Mouse (Mus musculus): ENCODE results near the gene Insl3. TPM values are rescaled to one million over a fixed set of nuclear protein-coding genes. Genes with fewer than 3 reads are reported as not detected.

The Insl3 gene
- polyA plus RNA-seq, 1 experiment from 2014 or later: 1.3 TPM

- H3K27ac ChIP-seq (ENCODE audit: low read depth): no peak overlapping the region
- H3K9ac ChIP-seq (replicated peaks): no peak overlapping the region
- no peak for TF ChIP-seq EP300 (IDR thresholded peaks at IDR 0.05; ENCODE audit: low read depth)
- TF ChIP-seq CTCF (IDR thresholded peaks at IDR 0.05; ENCODE audit: low read depth): no peak
- peaks cover 33% of the 10 kb centered on the region for H3K4me1 ChIP-seq (ENCODE audit: insufficient read depth)
- DNase-seq: no peak
- H3K36me3 ChIP-seq (replicated peaks; ENCODE audit: insufficient read depth, low read length): no peaks in the 10 kb centered on the region
- H3K27me3 ChIP-seq (ENCODE audit: insufficient read depth, low read length): peaks cover 18% of the 10 kb centered on the region; the same call in 1 of the 2 replicates
- no peak overlapping the region for H3K4me3 ChIP-seq (ENCODE audit: low read depth, low read length)
- ATAC-seq: no peak
- H3K9me3 ChIP-seq (ENCODE audit: low read length): no peaks in the 10 kb centered on the region
- WGBS (ENCODE audit: insufficient replicate concordance): 45% methylated on average over 2 of the region's 2 CpGs
- H3K4me2 ChIP-seq (ENCODE audit: low read depth, low read length): no peak overlapping the region
These were observed 14.9 kb upstream of the Insl3 start for GRCm38 (mm10) chr8:71674071-71674470.

DNA sequence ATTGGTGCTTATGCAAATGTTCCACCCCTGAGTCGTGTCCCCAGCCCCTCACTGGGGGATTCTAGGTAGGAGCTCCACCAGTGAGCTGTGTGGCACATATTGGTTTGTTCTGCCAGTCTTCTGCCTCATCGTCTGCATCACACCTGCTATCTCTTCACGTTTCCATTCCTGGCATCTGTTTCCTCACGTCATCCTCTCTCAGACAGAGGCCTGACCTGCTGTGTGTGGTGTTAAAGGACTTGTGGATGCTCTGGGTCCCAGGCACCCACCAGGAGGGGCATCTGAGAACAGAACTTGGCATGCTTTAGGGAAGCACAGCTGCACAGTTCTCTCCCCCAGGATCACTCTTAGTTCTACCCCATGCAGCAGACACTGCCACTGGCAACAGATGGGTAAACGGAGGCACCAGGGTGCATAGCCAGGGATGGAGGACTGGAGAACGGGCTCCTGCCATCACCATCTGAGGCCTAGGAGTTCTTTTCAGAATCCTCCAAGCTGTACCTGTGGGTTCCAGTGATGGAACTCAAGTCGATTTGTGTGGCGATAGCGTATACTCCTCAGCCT is 13.5 kb upstream of the Insl3 start:
- no peak for DNase-seq
- H3K9ac ChIP-seq (replicated peaks): peak overlapping the region; percentile 84
- peak overlapping the region; percentile 81; the same call in 1 of the 2 replicates for H3K4me3 ChIP-seq (ENCODE audit: low read depth, low read length)
- peaks cover 33% of the 10 kb centered on the region for H3K4me1 ChIP-seq (ENCODE audit: insufficient read depth)
- H3K4me2 ChIP-seq (ENCODE audit: low read depth, low read length): peak overlapping the region; percentile 93
- H3K36me3 ChIP-seq (replicated peaks; ENCODE audit: insufficient read depth, low read length): no peaks in the 10 kb centered on the region
- TF ChIP-seq EP300 (IDR thresholded peaks at IDR 0.05; ENCODE audit: low read depth) (no peak), CTCF (IDR thresholded peaks at IDR 0.05; ENCODE audit: low read depth) (no peak)
- H3K9me3 ChIP-seq (ENCODE audit: low read length): no peaks in the 10 kb centered on the region
- H3K27me3 ChIP-seq (ENCODE audit: insufficient read depth, low read length): peaks cover 9% of the 10 kb centered on the region; the same call in 1 of the 2 replicates
- peak overlapping the region; percentile 89 for H3K27ac ChIP-seq (ENCODE audit: low read depth)
- no peak for ATAC-seq
- 44% methylated on average over 9 of the region's 9 CpGs for whole genome bisulfite sequencing (ENCODE audit: insufficient replicate concordance)

DNA sequence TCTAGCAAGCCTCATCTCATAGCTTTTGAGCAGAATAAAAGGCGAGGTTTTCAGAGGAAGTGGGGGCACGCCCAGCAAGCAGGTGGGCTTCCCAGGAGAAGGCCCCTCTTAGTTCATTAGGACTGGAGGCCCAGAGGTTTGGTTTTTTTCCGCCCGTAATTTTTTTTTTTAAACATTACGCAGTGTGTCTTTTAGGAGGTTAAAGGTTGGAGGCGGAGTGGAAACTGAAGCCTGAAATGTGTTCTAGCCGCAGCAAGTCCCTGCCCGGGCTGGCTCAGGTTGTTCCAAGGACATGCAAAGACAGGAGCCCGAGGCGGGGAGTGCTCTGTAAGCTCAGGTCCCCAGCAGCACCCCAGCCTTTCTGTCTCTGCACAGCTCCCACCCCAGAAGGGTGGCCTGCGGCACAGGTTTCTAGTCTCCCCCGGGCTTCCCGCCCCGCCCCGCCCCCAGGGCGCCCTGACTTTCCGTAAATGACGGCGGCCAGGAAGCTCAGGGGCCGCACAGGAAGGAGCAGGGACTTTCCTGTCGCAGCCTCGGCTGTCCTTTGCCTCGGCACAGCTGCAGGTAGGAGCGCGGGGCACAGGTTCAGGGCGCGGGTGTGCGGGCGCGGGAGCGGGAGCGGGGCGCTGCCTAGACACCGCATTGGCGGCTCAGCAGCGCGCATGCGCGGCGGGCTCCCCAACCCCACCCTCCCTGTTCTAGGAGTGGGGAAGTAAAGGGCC is 12.8 kb upstream of the Insl3 start, which contains the start of gene Jak3:
Gene Jak3, plus strand, starts transcription at position 277 of the 722 bp plus-strand sequence.
- ATAC-seq: peak; percentile 65
- H3K4me3 ChIP-seq (ENCODE audit: low read depth, low read length): peak within 1 kb of the TSS; percentile 81
- peak within 1 kb of the TSS; percentile 89 for H3K27ac ChIP-seq (ENCODE audit: low read depth)
- H3K27me3 ChIP-seq (ENCODE audit: insufficient read depth, low read length): 0 out of 2 replicates have a peak, but pooled peaks cover 6% of the 10 kb centered on the region
- peaks cover 27% of the 10 kb centered on the region for H3K4me1 ChIP-seq (ENCODE audit: insufficient read depth)
- H3K36me3 ChIP-seq (replicated peaks; ENCODE audit: insufficient read depth, low read length): no peaks in the 10 kb centered on the region
- no peaks in the 10 kb centered on the region for H3K9me3 ChIP-seq (ENCODE audit: low read length)
- H3K9ac ChIP-seq (replicated peaks): peak within 1 kb of the TSS; percentile 84
- DNase-seq: peak; percentile 81
- WGBS (ENCODE audit: insufficient replicate concordance): 2% methylated on average over 35 of the region's 40 CpGs
- peak within 1 kb of the TSS; percentile 93 for H3K4me2 ChIP-seq (ENCODE audit: low read depth, low read length)
- TF ChIP-seq EP300 (IDR thresholded peaks at IDR 0.05; ENCODE audit: low read depth) (no peak), CTCF (IDR thresholded peaks at IDR 0.05; ENCODE audit: low read depth) (no peak)

DNA sequence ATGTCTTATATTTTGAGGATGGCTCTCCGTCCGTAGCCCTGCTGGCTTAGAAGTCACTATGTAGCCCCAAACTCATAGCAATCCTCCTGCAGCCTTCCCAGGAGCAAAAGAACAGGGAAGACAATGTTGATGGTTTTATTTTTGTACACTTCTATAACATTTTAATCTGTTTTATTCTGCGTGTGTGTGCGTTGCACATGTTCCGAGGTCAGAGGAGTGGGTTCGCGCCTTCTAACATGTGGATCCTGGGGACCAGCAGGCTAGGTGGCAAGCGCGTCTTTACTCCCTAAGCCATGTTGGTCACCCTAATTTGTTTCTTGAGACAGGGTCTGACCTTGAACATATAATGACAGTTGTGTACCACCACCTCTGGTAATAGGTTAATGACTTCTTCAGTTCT is 12.2 kb upstream of the Insl3 start:
- WGBS (ENCODE audit: insufficient replicate concordance): 37% methylated on average over 9 of the region's 9 CpGs

DNA sequence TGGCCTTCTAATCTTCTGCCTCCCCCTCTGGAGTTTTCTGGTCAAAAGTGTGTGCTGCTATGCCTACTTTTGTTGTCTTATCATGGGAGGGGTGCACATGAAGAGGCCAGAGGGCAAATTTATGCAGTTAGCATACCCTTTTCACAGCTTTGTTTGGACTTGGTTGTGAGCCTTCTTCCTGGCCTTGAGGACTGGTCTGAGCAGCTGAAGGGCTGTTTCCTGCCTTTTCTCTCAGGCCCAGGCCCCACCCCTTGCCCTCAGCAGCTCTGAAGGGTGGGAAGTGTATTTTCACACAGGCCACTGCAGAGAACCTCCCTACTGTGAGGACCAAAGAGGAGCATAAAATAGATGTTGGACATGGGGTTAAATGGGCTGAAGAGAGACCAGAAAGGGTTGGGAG is 11.5 kb upstream of the Insl3 start:
- no peak for TF ChIP-seq EP300 (IDR thresholded peaks at IDR 0.05; ENCODE audit: low read depth)
- no peak for TF ChIP-seq CTCF (IDR thresholded peaks at IDR 0.05; ENCODE audit: low read depth)
- Histone ChIP-seq H3K4me2 (ENCODE audit: low read depth, low read length) (peak overlapping the region; percentile 93), H3K27ac (ENCODE audit: low read depth) (peak overlapping the region; percentile 26; the same call in 1 of the 2 replicates), H3K36me3 (replicated peaks; ENCODE audit: insufficient read depth, low read length) (no peaks in the 10 kb centered on the region), H3K4me3 (ENCODE audit: low read depth, low read length) (no peak overlapping the region), H3K27me3 (ENCODE audit: insufficient read depth, low read length) (0 out of 2 replicates have a peak, but pooled peaks cover 9% of the 10 kb centered on the region), H3K9ac (replicated peaks) (no peak overlapping the region), H3K9me3 (ENCODE audit: low read length) (no peaks in the 10 kb centered on the region), H3K4me1 (ENCODE audit: insufficient read depth) (peaks cover 18% of the 10 kb centered on the region)
- no peak for ATAC-seq
- no peak for DNase-seq

More for the DNA sequence above, 12.2 kb upstream of the Insl3 start:
- Histone ChIP-seq H3K9ac (replicated peaks) (peak overlapping the region; percentile 84), H3K4me1 (ENCODE audit: insufficient read depth) (peaks cover 23% of the 10 kb centered on the region), H3K4me3 (ENCODE audit: low read depth, low read length) (peak overlapping the region; percentile 81), H3K27me3 (ENCODE audit: insufficient read depth, low read length) (0 out of 2 replicates have a peak, but pooled peaks cover 5% of the 10 kb centered on the region), H3K27ac (ENCODE audit: low read depth) (peak overlapping the region; percentile 89), H3K4me2 (ENCODE audit: low read depth, low read length) (peak overlapping the region; percentile 93), H3K36me3 (replicated peaks; ENCODE audit: insufficient read depth, low read length) (no peaks in the 10 kb centered on the region), H3K9me3 (ENCODE audit: low read length) (no peaks in the 10 kb centered on the region)
- DNase-seq (no peak), ATAC-seq (no peak)
- TF ChIP-seq CTCF (IDR thresholded peaks at IDR 0.05; ENCODE audit: low read depth) (no peak), EP300 (IDR thresholded peaks at IDR 0.05; ENCODE audit: low read depth) (no peak)

- WGBS (ENCODE audit: insufficient replicate concordance): 74% methylated on average over 4 of the region's 4 CpGs
- no peaks in the 10 kb centered on the region for H3K9me3 ChIP-seq (ENCODE audit: low read length)
- DNase-seq (no peak), ATAC-seq (no peak)
- peaks cover 18% of the 10 kb centered on the region for H3K4me1 ChIP-seq (ENCODE audit: insufficient read depth)
- no peaks in the 10 kb centered on the region for H3K36me3 ChIP-seq (replicated peaks; ENCODE audit: insufficient read depth, low read length)
- no peak overlapping the region for H3K27ac ChIP-seq (ENCODE audit: low read depth)
- H3K4me2 ChIP-seq (ENCODE audit: low read depth, low read length): no peak overlapping the region
- no peak overlapping the region for H3K4me3 ChIP-seq (ENCODE audit: low read depth, low read length)
- TF ChIP-seq CTCF (IDR thresholded peaks at IDR 0.05; ENCODE audit: low read depth) (no peak), EP300 (IDR thresholded peaks at IDR 0.05; ENCODE audit: low read depth) (no peak)
- H3K27me3 ChIP-seq (ENCODE audit: insufficient read depth, low read length): 0 out of 2 replicates have a peak, but pooled peaks cover 9% of the 10 kb centered on the region
- no peak overlapping the region for H3K9ac ChIP-seq (replicated peaks)
These were observed 10.8 kb upstream of the Insl3 start for GRCm38 (mm10) chr8:71678216-71678615.
